Mouse (Mus musculus) urinary bladder, postnatal 10 days (tissue): ENCODE data around the gene Fat2.

Experiments
- DNase-seq: peaks from one replicate; pipeline ENCODE4 v3.0.0; 2022; ENCODE audit warnings: low spot score

Fat2 gene

GRCm38 (mm10) chr11:55329868-55330772 lies 6.2 kb downstream of the Fat2 start:
- no peak for DNase-seq

GRCm38 (mm10) chr11:55327558-55328409 lies 8.6 kb downstream of the Fat2 start:
- DNase-seq = no peak

GRCm38 (mm10) chr11:55327111-55327510 lies 9.3 kb downstream of the Fat2 start:
- DNase-seq = no peak

DNA sequence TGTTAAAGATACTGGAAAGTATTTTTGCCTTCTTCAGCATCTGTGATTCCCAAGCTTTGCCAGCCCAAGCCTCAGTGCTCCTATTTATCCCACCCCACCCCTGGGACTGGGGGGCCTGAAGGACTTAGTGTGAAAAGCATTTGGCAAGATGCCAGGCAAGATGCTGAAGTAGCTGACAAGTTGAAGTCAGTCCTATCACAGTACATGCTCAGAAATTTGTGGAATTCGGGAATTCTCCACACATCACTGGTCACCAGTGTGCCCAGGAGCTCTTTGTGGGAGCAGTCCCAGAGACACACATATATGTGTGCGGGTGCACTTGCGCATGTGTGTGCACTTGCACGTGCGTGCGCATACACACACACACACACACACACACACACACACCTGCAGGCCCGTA lies 10.2 kb downstream of the Fat2 start:
- DNase-seq = no peak

- DNase-seq = no peak
These were observed 12.5 kb downstream of the Fat2 start for GRCm38 (mm10) chr11:55323854-55324253.

GRCm38 (mm10) chr11:55320990-55321389 lies 15.4 kb downstream of the Fat2 start:
- no peak for DNase-seq

GRCm38 (mm10) chr11:55315966-55316365 lies 20.4 kb downstream of the Fat2 start:
- DNase-seq = no peak

DNA sequence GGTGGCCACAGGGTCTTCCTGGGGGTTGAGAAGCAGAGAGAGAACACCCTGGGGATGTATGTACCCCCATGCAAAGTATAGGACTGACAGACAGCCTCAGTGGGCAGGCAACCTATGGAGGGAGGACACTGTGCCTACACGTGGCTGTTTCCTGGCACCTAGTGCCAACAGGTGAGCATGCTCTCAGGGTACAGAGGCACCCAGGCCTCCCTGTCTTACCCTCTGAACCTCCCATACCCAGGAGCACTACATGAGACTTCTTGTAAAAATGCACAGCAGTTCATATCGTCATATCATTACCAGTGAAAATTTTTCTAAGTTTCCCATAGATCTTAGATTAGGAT lies 21.7 kb downstream of the Fat2 start:
- no peak for DNase-seq

GRCm38 (mm10) chr11:55313768-55314703 lies 22.3 kb downstream of the Fat2 start:
- DNase-seq = no peak

GRCm38 (mm10) chr11:55302350-55302749 lies 34.0 kb downstream of the Fat2 start:
- DNase-seq = no peak

GRCm38 (mm10) chr11:55293179-55293578 lies 43.2 kb downstream of the Fat2 start:
- DNase-seq = no peak

GRCm38 (mm10) chr11:55291901-55292300 lies 44.5 kb downstream of the Fat2 start:
- no peak for DNase-seq

DNA sequence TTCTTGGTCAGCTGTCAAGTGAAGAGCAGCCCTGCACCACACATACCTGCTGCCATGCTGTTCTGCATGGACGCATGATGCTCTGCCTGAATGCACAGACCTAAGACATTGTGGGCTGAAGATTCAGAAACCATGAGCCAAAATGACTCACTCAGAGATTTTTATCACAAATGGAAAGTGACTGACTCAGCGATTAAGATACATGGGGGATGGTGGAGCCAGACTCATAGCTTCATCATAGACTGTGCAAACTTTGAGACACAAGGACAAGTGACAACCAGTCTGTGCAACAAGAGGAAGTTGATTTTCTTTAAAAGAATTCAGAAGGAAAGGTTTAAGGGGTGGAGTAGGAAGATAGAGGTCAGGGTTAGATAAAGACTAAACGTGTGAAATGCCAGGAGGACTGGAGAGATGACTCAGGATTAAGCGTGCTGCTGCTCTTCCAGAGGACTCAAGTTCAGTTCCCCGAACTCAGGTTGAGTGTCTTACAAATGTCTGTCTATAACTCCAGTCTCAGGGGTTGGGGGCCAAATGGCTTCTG lies 46.4 kb downstream of the Fat2 start:
- no peak for DNase-seq

DNA sequence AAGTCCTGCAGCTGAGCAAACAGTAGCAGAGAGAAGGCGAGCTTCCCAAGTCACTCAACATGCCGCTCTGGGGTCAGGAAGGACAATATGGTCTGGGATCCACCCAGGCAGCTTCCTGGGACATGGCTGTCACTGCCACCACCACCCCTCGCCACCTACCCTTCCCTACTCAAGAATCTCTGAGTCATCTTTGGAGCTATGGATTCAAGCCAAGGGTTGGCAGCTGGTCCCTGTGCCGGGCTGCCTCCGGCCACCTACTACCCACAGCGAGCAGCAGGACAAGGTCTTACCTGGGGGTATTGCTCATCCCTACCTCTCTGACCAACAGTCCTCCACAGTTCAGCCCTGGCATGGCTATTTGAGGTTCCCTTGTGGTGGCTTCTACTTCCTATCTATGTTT lies 61.6 kb downstream of the Fat2 start:
- no peak for DNase-seq

DNA sequence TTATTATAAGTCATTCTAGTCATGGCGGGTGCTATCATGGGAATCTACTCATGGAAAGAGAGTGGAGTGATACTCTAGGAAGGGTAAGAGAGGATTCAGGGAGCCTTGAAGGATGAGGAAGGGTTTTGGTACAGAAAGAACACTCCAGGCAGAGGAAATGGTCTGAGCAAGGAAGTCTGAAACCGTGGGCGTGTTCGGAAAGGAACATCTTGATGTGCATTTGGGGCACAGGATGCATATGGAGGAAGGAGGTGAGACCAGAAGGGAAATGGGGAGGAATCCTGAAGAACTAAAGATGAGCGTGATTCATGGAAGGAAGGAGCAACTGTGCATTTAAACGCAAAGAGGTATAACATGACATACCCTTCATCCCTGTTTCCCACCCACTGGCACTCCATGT lies 67.8 kb downstream of the Fat2 start:
- DNase-seq = no peak

DNA sequence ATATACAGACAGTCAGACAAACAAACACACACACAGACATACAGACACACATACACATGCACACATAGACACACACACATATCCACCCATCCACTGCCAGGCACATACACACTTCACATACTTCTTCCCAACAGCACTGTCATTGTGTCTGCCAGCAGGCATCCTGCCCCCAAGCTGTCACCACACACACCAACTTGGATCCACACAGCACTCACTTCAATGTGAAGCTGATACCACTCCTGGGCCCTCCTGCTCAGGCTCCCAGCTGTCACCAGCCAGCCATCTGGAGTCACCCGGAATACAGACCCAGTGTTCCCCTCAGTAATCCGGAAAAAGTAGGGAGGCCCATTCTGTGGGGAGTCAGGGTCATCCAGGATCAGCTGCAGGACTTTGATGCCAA lies 70.7 kb downstream of the Fat2 start:
- DNase-seq = no peak

DNA sequence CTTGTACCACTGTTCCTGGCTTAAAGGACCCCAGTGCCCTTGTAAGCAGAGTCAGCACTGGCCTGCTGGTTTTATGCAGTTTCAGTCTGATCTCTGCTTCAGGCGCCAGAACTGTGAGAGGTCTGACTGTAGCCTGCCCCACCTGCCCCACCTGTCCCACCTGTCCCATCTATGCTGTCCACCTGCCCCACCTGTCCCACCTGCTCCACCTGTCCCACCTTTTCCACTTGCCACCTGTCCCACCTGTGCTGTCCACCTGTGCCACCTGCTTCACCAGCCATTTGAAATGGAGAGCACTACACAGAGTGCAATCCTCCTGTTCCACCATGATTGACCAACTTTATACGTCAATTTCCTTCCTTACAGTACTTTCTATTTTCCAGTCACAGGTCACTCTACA lies 72.0 kb downstream of the Fat2 start:
- no peak for DNase-seq

- no peak for DNase-seq
These were observed 74.4 kb downstream of the Fat2 start for GRCm38 (mm10) chr11:55262000-55262399.

GRCm38 (mm10) chr11:55261105-55261504 lies 75.3 kb downstream of the Fat2 start:
- no peak for DNase-seq

DNA sequence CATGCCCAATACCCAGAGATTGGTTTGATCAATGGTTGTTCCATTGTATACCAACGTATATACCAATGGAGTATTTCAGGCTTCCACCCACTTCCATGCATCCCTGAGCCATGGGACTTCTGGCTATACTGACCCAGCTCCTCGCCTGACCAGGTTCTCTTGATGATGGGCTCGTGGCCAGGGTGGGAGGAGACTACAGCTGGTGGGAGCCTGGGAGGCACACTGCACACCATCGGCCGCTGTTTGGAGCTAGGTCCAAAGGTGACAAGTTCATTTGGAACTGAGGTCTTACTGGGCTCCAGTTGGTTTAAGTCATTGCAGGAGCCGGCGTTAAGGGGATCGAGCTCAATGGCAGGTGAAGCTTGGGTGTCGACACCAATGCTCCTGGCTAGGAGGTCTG lies 83.0 kb downstream of the Fat2 start:
- no peak for DNase-seq

DNA sequence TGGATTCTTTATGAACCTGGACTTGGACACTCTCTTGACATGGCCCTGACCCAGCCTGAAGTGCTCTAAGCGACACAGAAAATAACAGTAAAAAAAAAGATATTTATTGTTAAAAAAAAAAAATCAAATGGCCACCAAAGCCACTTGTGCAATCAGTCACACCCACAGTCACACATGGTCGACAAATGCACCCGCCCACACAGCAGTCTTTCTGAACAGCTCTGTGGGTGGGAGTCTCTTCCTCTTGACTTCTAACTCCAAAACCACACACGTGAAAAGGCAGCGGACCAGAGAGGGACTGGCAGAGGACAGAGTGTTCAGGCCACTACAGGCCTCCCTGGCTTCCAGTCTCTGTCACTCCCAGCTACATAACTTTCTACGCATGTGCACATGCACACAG lies 85.8 kb downstream of the Fat2 start:
- DNase-seq = no peak

DNA sequence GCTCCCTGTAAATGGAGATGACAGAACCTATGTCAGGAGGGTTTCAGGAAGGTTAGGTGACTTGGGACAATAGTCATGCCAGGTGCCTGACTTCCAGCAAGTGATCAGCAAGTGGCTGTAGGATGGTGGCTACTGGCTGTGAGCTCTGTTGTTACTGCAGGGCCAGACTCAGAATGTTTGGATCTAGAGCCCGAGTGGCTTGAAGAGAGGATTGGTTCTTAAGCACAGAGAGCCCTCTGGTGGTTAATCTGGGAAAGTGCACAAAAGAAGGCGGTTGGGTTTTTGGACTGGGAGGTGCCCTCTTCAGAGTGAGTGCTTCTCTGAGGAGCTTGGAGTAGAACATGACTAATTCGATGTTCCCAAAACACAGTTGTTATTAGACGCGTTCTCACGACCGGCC lies 95.8 kb downstream of the Fat2 start:
- DNase-seq = no peak
